Mouse (Mus musculus) retina, postnatal 1 day (tissue): ENCODE data around the gene Zfp799.

Experiments used
- DNase-seq: peaks from one replicate; pipeline ENCODE4 v3.0.0-alpha.2; 2012

Zfp799 gene

DNA sequence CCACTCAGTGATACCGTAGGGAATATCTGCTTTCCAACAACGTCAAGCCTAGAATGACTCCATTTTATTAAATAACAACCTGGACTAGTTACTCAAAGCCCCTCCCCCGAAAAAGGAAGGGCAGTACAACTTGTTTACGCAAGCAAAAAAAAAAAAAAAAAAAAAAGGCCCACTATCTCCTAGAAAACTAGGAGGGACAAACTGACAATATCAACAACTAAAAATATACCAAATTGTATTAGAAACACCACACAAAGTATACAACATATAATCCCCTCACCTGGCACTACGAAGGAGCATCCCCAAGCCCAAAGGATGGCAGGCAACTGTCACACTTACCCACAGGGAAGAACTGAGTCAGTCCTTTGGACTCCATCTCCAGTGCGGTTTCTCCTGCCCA lies 43.1 kb downstream of the Zfp799 start:
- no peak for DNase-seq

DNA sequence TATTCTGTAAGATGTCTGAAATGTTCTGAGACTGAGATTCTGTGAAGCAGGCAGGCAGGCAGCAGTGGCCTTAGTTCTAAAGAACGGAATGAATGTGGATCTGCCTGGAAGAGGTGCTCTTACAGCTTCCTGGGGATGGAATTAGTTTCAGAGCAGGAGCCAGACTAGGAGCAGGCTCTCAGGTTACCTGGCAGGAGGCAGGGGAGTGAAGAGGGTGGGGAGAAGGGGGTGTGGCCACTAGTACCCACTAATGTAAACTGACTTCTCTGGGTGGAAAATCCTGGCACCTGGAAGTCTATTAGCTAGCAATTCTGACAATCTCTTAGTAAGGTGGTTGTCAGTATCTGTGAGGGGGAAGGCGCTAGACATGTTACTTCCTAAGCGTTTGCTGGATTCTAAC lies 44.4 kb downstream of the Zfp799 start:
- DNase-seq = no peak

DNA sequence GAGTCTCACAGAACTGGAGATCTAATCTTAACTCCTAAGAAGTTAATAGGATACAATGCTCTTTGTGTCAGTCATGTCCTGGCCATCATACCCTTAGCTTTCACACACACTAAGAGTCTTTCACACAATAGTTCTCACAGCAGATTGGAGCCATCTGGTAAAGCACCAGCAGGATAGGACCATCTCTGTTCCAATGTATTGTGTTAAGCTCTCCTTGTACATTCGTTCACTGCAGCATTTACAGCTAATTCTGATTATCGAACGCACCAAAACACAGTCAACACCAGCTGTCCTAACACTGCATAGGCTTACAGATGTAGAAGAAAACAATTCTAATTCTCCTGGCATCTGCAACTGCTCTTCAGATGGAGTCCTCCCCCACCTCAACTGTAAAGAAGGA lies 52.5 kb downstream of the Zfp799 start:
- DNase-seq = peak; percentile 22

DNA sequence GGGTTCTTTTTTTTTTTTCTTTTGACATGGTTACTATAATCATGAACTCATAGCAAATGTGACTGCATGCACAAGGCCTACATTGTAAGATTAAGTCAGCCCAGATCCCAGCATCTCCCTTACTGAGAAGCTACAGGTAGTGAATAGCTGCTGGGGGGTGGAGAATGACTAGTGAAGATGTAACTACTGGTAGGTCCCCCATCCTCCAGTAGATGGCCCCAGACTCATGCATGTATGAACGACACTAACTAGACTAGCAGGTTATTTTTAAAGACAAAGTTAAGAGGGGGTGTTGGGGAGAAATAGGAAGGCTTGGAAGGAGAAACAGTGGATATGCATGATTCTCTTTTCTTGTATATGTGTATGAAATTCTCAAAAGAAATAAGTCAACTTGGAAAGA lies 58.8 kb downstream of the Zfp799 start:
- DNase-seq = no peak

DNA sequence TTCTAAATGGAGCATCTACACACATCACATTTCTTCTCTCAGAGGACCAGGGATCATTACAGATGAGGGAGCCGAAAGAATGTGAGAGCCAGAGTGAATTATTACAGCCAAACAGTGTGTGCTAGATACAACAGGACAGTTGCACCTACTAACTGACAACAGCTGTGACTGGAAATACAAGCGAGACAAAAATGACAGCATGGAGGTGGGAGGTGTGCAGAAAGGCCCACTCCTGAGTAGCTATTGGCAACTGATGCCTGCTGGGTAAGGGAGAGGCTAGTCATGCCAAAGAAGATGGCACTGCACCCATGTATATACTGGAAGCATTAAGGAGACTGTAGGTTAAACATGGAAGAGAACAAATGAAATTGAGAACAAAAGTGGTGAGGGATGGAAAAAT lies 63.6 kb downstream of the Zfp799 start:
- no peak for DNase-seq
